Mouse (Mus musculus): ENCODE results near the gene Uhrf1.

The Uhrf1 gene

GRCm38 (mm10) chr17:56275842-56276480, 27.2 kb upstream of the Uhrf1 start:
- DNase-seq (ENCODE audit: low spot score in 2 of 2): no peak

- peak in 1 of 2 experiments; percentile 59 for DNase-seq (ENCODE audit: low spot score in 2 of 2)
These were observed 26.2 kb upstream of the Uhrf1 start, which contains the start of gene Ticam1 for GRCm38 (mm10) chr17:56276643-56277566. Gene Ticam1 (minus strand): TSS chr17:56276786.

- no peak for DNase-seq (ENCODE audit: low spot score in 2 of 2)
These were observed 25.6 kb upstream of the Uhrf1 start for GRCm38 (mm10) chr17:56277567-56277893.

GRCm38 (mm10) chr17:56278340-56278739, 24.8 kb upstream of the Uhrf1 start:
- DNase-seq (ENCODE audit: low spot score in 2 of 2): no peak

GRCm38 (mm10) chr17:56279481-56280155, 23.5 kb upstream of the Uhrf1 start:
- DNase-seq (ENCODE audit: low spot score in 2 of 2): no peak

GRCm38 (mm10) chr17:56281193-56281592, 21.9 kb upstream of the Uhrf1 start:
- no peak for DNase-seq (ENCODE audit: low spot score in 2 of 2)

- no peak for DNase-seq (ENCODE audit: low spot score in 2 of 2)
These were observed 20.3 kb upstream of the Uhrf1 start for GRCm38 (mm10) chr17:56282802-56283201.

- no peak for DNase-seq (ENCODE audit: low spot score in 2 of 2)
These were observed 19.8 kb upstream of the Uhrf1 start for GRCm38 (mm10) chr17:56283316-56283715.

GRCm38 (mm10) chr17:56285995-56286394, 17.1 kb upstream of the Uhrf1 start:
- no peak for DNase-seq (ENCODE audit: low spot score in 2 of 2)

GRCm38 (mm10) chr17:56287830-56288229, 15.3 kb upstream of the Uhrf1 start:
- no peak for DNase-seq (ENCODE audit: low spot score in 2 of 2)

GRCm38 (mm10) chr17:56288866-56289265, 14.3 kb upstream of the Uhrf1 start:
- no peak for DNase-seq (ENCODE audit: low spot score in 2 of 2)

GRCm38 (mm10) chr17:56289371-56290331, 13.5 kb upstream of the Uhrf1 start:
- DNase-seq (ENCODE audit: low spot score in 2 of 2): no peak

GRCm38 (mm10) chr17:56290388-56291170, 12.5 kb upstream of the Uhrf1 start:
- DNase-seq (ENCODE audit: low spot score in 2 of 2): peak; percentile 63 to 64

GRCm38 (mm10) chr17:56291171-56291511, 12.0 kb upstream of the Uhrf1 start:
- no peak for DNase-seq (ENCODE audit: low spot score in 2 of 2)

- DNase-seq (ENCODE audit: low spot score in 2 of 2): no peak
These were observed 11.2 kb upstream of the Uhrf1 start for GRCm38 (mm10) chr17:56291826-56292475.

- no peak for DNase-seq (ENCODE audit: low spot score in 2 of 2)
These were observed 10.4 kb upstream of the Uhrf1 start, which contains the start of gene Plin3 for GRCm38 (mm10) chr17:56292531-56293222. Gene Plin3 (minus strand): TSS chr17:56292873.

- DNase-seq (ENCODE audit: low spot score in 2 of 2): no peak
These were observed 9.8 kb upstream of the Uhrf1 start for GRCm38 (mm10) chr17:56293291-56293690.

GRCm38 (mm10) chr17:56294241-56294640, 8.9 kb upstream of the Uhrf1 start:
- DNase-seq (ENCODE audit: low spot score in 2 of 2): no peak

GRCm38 (mm10) chr17:56296201-56296600, 6.9 kb upstream of the Uhrf1 start:
- no peak for DNase-seq (ENCODE audit: low spot score in 2 of 2)

Data from frontal cortex, postnatal 25 days (tissue).